Mouse (Mus musculus): ENCODE measurements around the gene Mob3b. TPM values are rescaled to one million over a fixed set of nuclear protein-coding genes. Genes with fewer than 3 reads are reported as not detected.

Gene Mob3b
- polyA plus RNA-seq, 1 experiment from 2014 or later = 14.7 TPM

GRCm38 (mm10) chr4:35145726-35146125 lies 11.6 kb downstream of the Mob3b start:
- Histone ChIP-seq H3K36me3 (no peaks in the 10 kb centered on the region), H3K27ac (no peak overlapping the region), H3K9me3 (replicated peaks) (no peaks in the 10 kb centered on the region), H3K4me1 (no peaks in the 10 kb centered on the region), H3K4me3 (replicated peaks) (no peak overlapping the region), H3K4me2 (no peak overlapping the region), H3K9ac (no peak overlapping the region), H3K27me3 (no peaks in the 10 kb centered on the region)
- 86% methylated on average over 10 of the region's 10 CpGs for WGBS
- ATAC-seq (replicated peaks; ENCODE audit: low FRiP score) = no peak

- ATAC-seq (replicated peaks; ENCODE audit: low FRiP score) = no peak
- no peaks in the 10 kb centered on the region for H3K4me1 ChIP-seq
- no peaks in the 10 kb centered on the region for H3K36me3 ChIP-seq
- no peaks in the 10 kb centered on the region for H3K9me3 ChIP-seq (replicated peaks)
- no peaks in the 10 kb centered on the region for H3K27me3 ChIP-seq
- no peak overlapping the region for H3K4me3 ChIP-seq (replicated peaks)
- H3K27ac ChIP-seq = no peak overlapping the region
- no peak overlapping the region for H3K4me2 ChIP-seq
- H3K9ac ChIP-seq = no peak overlapping the region
- WGBS = 62% methylated on average over 12 of the region's 12 CpGs
Measured at GRCm38 (mm10) chr4:35143472-35144102, 13.7 kb downstream of the Mob3b start.

- Histone ChIP-seq H3K9ac (no peak overlapping the region), H3K36me3 (no peaks in the 10 kb centered on the region), H3K27ac (no peak overlapping the region), H3K9me3 (replicated peaks) (no peaks in the 10 kb centered on the region), H3K4me3 (replicated peaks) (no peak overlapping the region), H3K27me3 (no peaks in the 10 kb centered on the region), H3K4me2 (no peak overlapping the region), H3K4me1 (peaks cover 12% of the 10 kb centered on the region)
- 45% methylated on average over 6 of the region's 6 CpGs for WGBS
- ATAC-seq (replicated peaks; ENCODE audit: low FRiP score) = no peak
Measured at GRCm38 (mm10) chr4:35140317-35140716, 17.0 kb downstream of the Mob3b start.

- WGBS = 41% methylated on average over 6 of the region's 6 CpGs
- ATAC-seq (replicated peaks; ENCODE audit: low FRiP score) = peak; percentile 54; the same call in 1 of the 2 replicates
Measured at GRCm38 (mm10) chr4:35138077-35138476, 19.2 kb downstream of the Mob3b start.

GRCm38 (mm10) chr4:35136996-35137395 lies 20.3 kb downstream of the Mob3b start:
- Histone ChIP-seq H3K27me3 (no peaks in the 10 kb centered on the region), H3K4me2 (no peak overlapping the region), H3K9me3 (replicated peaks) (no peaks in the 10 kb centered on the region), H3K36me3 (no peaks in the 10 kb centered on the region), H3K27ac (no peak overlapping the region), H3K4me1 (peaks cover 21% of the 10 kb centered on the region), H3K4me3 (replicated peaks) (no peak overlapping the region), H3K9ac (no peak overlapping the region)
- no peak for ATAC-seq (replicated peaks; ENCODE audit: low FRiP score)
- WGBS = 86% methylated on average over 8 of the region's 8 CpGs

More at GRCm38 (mm10) chr4:35138077-35138476, 19.2 kb downstream of the Mob3b start:
- H3K4me3 ChIP-seq (replicated peaks) = no peak overlapping the region
- no peak overlapping the region for H3K27ac ChIP-seq
- no peak overlapping the region for H3K4me2 ChIP-seq
- no peaks in the 10 kb centered on the region for H3K27me3 ChIP-seq
- no peaks in the 10 kb centered on the region for H3K36me3 ChIP-seq
- no peaks in the 10 kb centered on the region for H3K9me3 ChIP-seq (replicated peaks)
- peaks cover 21% of the 10 kb centered on the region for H3K4me1 ChIP-seq
- H3K9ac ChIP-seq = no peak overlapping the region

- ATAC-seq (replicated peaks; ENCODE audit: low FRiP score) = no peak
- WGBS = 74% methylated on average over 4 of the region's 4 CpGs
- Histone ChIP-seq H3K4me2 (no peak overlapping the region), H3K27ac (no peak overlapping the region), H3K4me3 (replicated peaks) (no peak overlapping the region), H3K36me3 (no peaks in the 10 kb centered on the region), H3K27me3 (no peaks in the 10 kb centered on the region), H3K9ac (no peak overlapping the region), H3K4me1 (peaks cover 24% of the 10 kb centered on the region), H3K9me3 (replicated peaks) (no peaks in the 10 kb centered on the region)
Measured at GRCm38 (mm10) chr4:35135806-35136205, 21.5 kb downstream of the Mob3b start.

GRCm38 (mm10) chr4:35134846-35135611 lies 22.3 kb downstream of the Mob3b start:
- 44% methylated on average over 15 of the region's 15 CpGs for WGBS
- ATAC-seq (replicated peaks; ENCODE audit: low FRiP score) = no peak
- Histone ChIP-seq H3K36me3 (no peaks in the 10 kb centered on the region), H3K4me1 (peaks cover 28% of the 10 kb centered on the region), H3K4me2 (no peak overlapping the region), H3K9me3 (replicated peaks) (no peaks in the 10 kb centered on the region), H3K9ac (no peak overlapping the region), H3K4me3 (replicated peaks) (no peak overlapping the region), H3K27ac (peak overlapping the region; percentile 62), H3K27me3 (no peaks in the 10 kb centered on the region)

GRCm38 (mm10) chr4:35133411-35133810 lies 23.9 kb downstream of the Mob3b start:
- ATAC-seq (replicated peaks; ENCODE audit: low FRiP score) = no peak
- H3K4me2 ChIP-seq = no peak overlapping the region
- no peak overlapping the region for H3K4me3 ChIP-seq (replicated peaks)
- H3K27me3 ChIP-seq = peaks cover 7% of the 10 kb centered on the region; the same call in 1 of the 2 replicates
- H3K36me3 ChIP-seq = no peaks in the 10 kb centered on the region
- H3K27ac ChIP-seq = no peak overlapping the region
- 83% methylated on average over 4 of the region's 4 CpGs for WGBS
- H3K9me3 ChIP-seq (replicated peaks) = no peaks in the 10 kb centered on the region
- H3K4me1 ChIP-seq = peaks cover 30% of the 10 kb centered on the region
- no peak overlapping the region for H3K9ac ChIP-seq

- ATAC-seq (replicated peaks; ENCODE audit: low FRiP score) = no peak
- peaks cover 35% of the 10 kb centered on the region for H3K4me1 ChIP-seq
- no peak overlapping the region for H3K4me3 ChIP-seq (replicated peaks)
- H3K9me3 ChIP-seq (replicated peaks) = no peaks in the 10 kb centered on the region
- H3K9ac ChIP-seq = no peak overlapping the region
- H3K4me2 ChIP-seq = no peak overlapping the region
- no peaks in the 10 kb centered on the region for H3K36me3 ChIP-seq
- peaks cover 7% of the 10 kb centered on the region; the same call in 1 of the 2 replicates for H3K27me3 ChIP-seq
- H3K27ac ChIP-seq = no peak overlapping the region
- 87% methylated on average over 4 of the region's 4 CpGs for WGBS
Measured at GRCm38 (mm10) chr4:35131592-35131991, 25.7 kb downstream of the Mob3b start.

GRCm38 (mm10) chr4:35130411-35130948 lies 26.8 kb downstream of the Mob3b start:
- H3K9ac ChIP-seq = no peak overlapping the region
- H3K27ac ChIP-seq = peak overlapping the region; percentile 64
- no peak overlapping the region for H3K4me2 ChIP-seq
- peaks cover 36% of the 10 kb centered on the region for H3K4me1 ChIP-seq
- H3K9me3 ChIP-seq (replicated peaks) = no peaks in the 10 kb centered on the region
- H3K36me3 ChIP-seq = no peaks in the 10 kb centered on the region
- H3K4me3 ChIP-seq (replicated peaks) = no peak overlapping the region
- WGBS = 57% methylated on average over 6 of the region's 6 CpGs
- H3K27me3 ChIP-seq = peaks cover 7% of the 10 kb centered on the region; the same call in 1 of the 2 replicates
- ATAC-seq (replicated peaks; ENCODE audit: low FRiP score) = 0 out of 2 replicates have a peak, but pooled peaks have one; percentile 29

- H3K4me2 ChIP-seq = no peak overlapping the region
- H3K9me3 ChIP-seq (replicated peaks) = no peaks in the 10 kb centered on the region
- H3K27me3 ChIP-seq = peaks cover 7% of the 10 kb centered on the region; the same call in 1 of the 2 replicates
- 26% methylated on average over 6 of the region's 6 CpGs for WGBS
- H3K4me1 ChIP-seq = peaks cover 49% of the 10 kb centered on the region
- H3K4me3 ChIP-seq (replicated peaks) = no peak overlapping the region
- no peaks in the 10 kb centered on the region for H3K36me3 ChIP-seq
- ATAC-seq (replicated peaks; ENCODE audit: low FRiP score) = peak; percentile 72
- H3K9ac ChIP-seq = no peak overlapping the region
- no peak overlapping the region for H3K27ac ChIP-seq
Measured at GRCm38 (mm10) chr4:35127759-35128158, 29.5 kb downstream of the Mob3b start.

- 75% methylated on average over 9 of the region's 9 CpGs for WGBS
- Histone ChIP-seq H3K4me1 (peaks cover 58% of the 10 kb centered on the region), H3K4me3 (replicated peaks) (no peak overlapping the region), H3K36me3 (no peaks in the 10 kb centered on the region), H3K4me2 (no peak overlapping the region), H3K9me3 (replicated peaks) (no peaks in the 10 kb centered on the region), H3K9ac (no peak overlapping the region), H3K27me3 (peaks cover 7% of the 10 kb centered on the region; the same call in 1 of the 2 replicates), H3K27ac (no peak overlapping the region)
- ATAC-seq (replicated peaks; ENCODE audit: low FRiP score) = no peak
Measured at GRCm38 (mm10) chr4:35126776-35127175, 30.5 kb downstream of the Mob3b start.
